14 mouse cellular contexts compared by ENCODE assay signal in the genomic region with DNA sequence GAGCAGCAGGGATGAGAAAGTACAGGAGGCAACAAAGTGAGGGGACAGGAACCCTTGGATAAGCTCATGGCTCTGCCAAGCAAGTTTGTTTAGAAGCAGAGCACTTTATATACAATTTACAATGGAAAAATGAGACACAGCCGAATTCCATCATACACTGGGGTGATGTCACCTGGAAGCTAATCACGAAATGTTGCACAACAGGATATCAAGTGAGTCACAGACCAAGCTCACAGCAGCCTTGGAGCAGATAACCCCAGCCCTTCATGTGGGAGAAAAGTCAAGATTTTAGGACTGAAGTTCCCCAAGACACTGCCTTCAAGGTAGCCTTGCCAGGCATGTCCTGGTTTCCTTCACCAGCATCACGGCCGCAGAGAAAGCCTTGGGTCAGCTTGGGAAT. TPM values are rescaled to one million over a fixed set of nuclear protein-coding genes. Genes with fewer than 3 reads are reported as not detected.
A peak's percentile ranks its signal among the peaks of the same experiment; 100 is the strongest.
DNase-seq lines count a peak whose midpoint lies in the region; ATAC-seq and TF ChIP-seq lines count a peak whose summit lies in the region.
"Had no signal": no experiment of that assay in that cellular context is flagged by ENCODE, and none has a peak within 500 bp of the region (broad histone marks: within the 10 kb centered on the region; RNA-seq: fewer than 3 reads in every experiment).

No protein-coding gene starts in this region.

- TF ChIP-seq POLR2A in MEL (IDR thresholded peaks at IDR 0.05; ENCODE audit: control insufficient read depth in 1 of 2, insufficient read depth in 1 of 2, low read depth in 1 of 2, low read length in 2 of 2, poor library complexity in 1 of 2), result no peak

- ATAC-seq in granulocyte monocyte progenitor cell, adult 5-6 weeks (replicated peaks; ENCODE audit: poor library complexity, severe bottlenecking), result peak; percentile 61
- ATAC-seq: forebrain, postnatal 0 days had no signal

- H3K4me1 ChIP-seq in MEL (ENCODE audit: control insufficient read depth in 1 of 2, insufficient read depth in 2 of 2, low read length in 2 of 2), result peaks cover 16 to 38% of the 10 kb centered on the region in 2 experiments
- H3K4me1 ChIP-seq: neural tube, embryonic 12.5 days had no signal

- no peak overlapping the region for H3K4me3 ChIP-seq in MEL (ENCODE audit: control insufficient read depth in 1 of 2, insufficient read depth in 1 of 2, low read depth in 2 of 2, low read length in 2 of 2)
- H3K4me3 ChIP-seq: liver, embryonic 13.5 days; neural tube, embryonic 12.5 days; stomach, embryonic 15.5 days had no signal

- no peak for TF ChIP-seq CTCF in MEL (IDR thresholded peaks at IDR 0.05 in 2 of 3, conservative IDR thresholded peaks at IDR 0.05 in 1 of 3; ENCODE audit: control insufficient read depth in 1 of 3, insufficient read depth in 1 of 3, low read depth in 2 of 3, low read length in 3 of 3, poor library complexity in 1 of 3, severe bottlenecking in 1 of 3)

- no peaks in the 10 kb centered on the region for H3K9me3 ChIP-seq in MEL (replicated peaks; ENCODE audit: insufficient read depth, low read length)
- H3K9me3 ChIP-seq: liver, embryonic 13.5 days; neural tube, embryonic 12.5 days; stomach, embryonic 15.5 days had no signal

- peaks cover 3% of the 10 kb centered on the region; the same call in 1 of the 2 replicates for H3K79me2 ChIP-seq in MEL (ENCODE audit: control insufficient read depth, insufficient read depth, low read length, poor library complexity)

- TF ChIP-seq RAD21 in MEL (IDR thresholded peaks at IDR 0.05; ENCODE audit: low read depth, low read length), result no peak

- peak; percentile 95 for DNase-seq in heart, adult 11 months
- DNase-seq in heart, postnatal 4 days, result no peak
- peak; percentile 40 for DNase-seq in MEL (ENCODE audit: low read depth, low spot score)
- DNase-seq in lung, postnatal 10 days, result peak; percentile 63
- DNase-seq in ovary, adult 18-20 months (ENCODE audit: low spot score), result no peak
- DNase-seq in right cerebral cortex, postnatal 25 days, result no peak
- no peak for DNase-seq in testis, postnatal 14 days (ENCODE audit: low spot score)
- DNase-seq: cerebellum, postnatal 14 days; forebrain, postnatal 0 days; kidney, postnatal 10 days; liver, embryonic 13.5 days had no signal

- H3K27me3 ChIP-seq in MEL (ENCODE audit: control insufficient read depth in 1 of 2, insufficient read depth in 2 of 2, low read length in 2 of 2), result no peaks in the 10 kb centered on the region
- H3K27me3 ChIP-seq: neural tube, embryonic 12.5 days; stomach, embryonic 15.5 days had no signal

- H3K27ac ChIP-seq in MEL (ENCODE audit: control insufficient read depth, low read depth, low read length), result no peak overlapping the region
- H3K27ac ChIP-seq: liver, embryonic 13.5 days; neural tube, embryonic 12.5 days; stomach, embryonic 15.5 days had no signal

- no peak overlapping the region for H3K9ac ChIP-seq in MEL (ENCODE audit: control insufficient read depth, low read depth, low read length, poor library complexity, severe bottlenecking)
- H3K9ac ChIP-seq: forebrain, postnatal 0 days; liver, embryonic 13.5 days; neural tube, embryonic 12.5 days; stomach, embryonic 15.5 days had no signal

- peaks cover 0 to 19% of the 10 kb centered on the region in 2 experiments; a peak in 3 of 4 replicates for H3K36me3 ChIP-seq in MEL (ENCODE audit: control insufficient read depth in 1 of 2, insufficient read depth in 2 of 2, low read length in 2 of 2)
- H3K36me3 ChIP-seq: liver, embryonic 13.5 days; neural tube, embryonic 12.5 days; stomach, embryonic 15.5 days had no signal

- peak; percentile 47 to 54 for TF ChIP-seq EP300 in MEL (IDR thresholded peaks at IDR 0.05; ENCODE audit: low read depth in 1 of 2, low read length in 2 of 2)

TF ChIP-seq in MEL, 35 proteins besides CTCF, POLR2A, EP300 and RAD21:
- TF ChIP-seq POLR2AphosphoS2 (IDR thresholded peaks at IDR 0.05; ENCODE audit: low read length), result no peak
- TF ChIP-seq ETS1 (IDR thresholded peaks at IDR 0.05; ENCODE audit: low read depth, low read length), result peak; percentile 67; the same call in 1 of the 2 replicates
- TF ChIP-seq TCF12 (IDR thresholded peaks at IDR 0.05; ENCODE audit: low read depth, low read length), result peak; percentile 30; the same call in 1 of the 2 replicates
- no peak for TF ChIP-seq MAZ (IDR thresholded peaks at IDR 0.05; ENCODE audit: low read depth, low read length)
- no peak for TF ChIP-seq TBP (IDR thresholded peaks at IDR 0.05; ENCODE audit: low read depth, low read length)
- TF ChIP-seq ZC3H11A (IDR thresholded peaks at IDR 0.05; ENCODE audit: low read depth, low read length), result no peak
- no peak for TF ChIP-seq MAFK (IDR thresholded peaks at IDR 0.05; ENCODE audit: borderline replicate concordance, low read depth, low read length)
- TF ChIP-seq BHLHE40 (IDR thresholded peaks at IDR 0.05; ENCODE audit: borderline replicate concordance, low read depth, low read length), result no peak
- no peak for TF ChIP-seq MEF2A (IDR thresholded peaks at IDR 0.05; ENCODE audit: extremely low read depth, insufficient replicate concordance, low read depth, low read length, poor library complexity, severe bottlenecking)
- TF ChIP-seq E2F4 (IDR thresholded peaks at IDR 0.05; ENCODE audit: borderline replicate concordance, low read depth, low read length), result no peak
- TF ChIP-seq TAL1 (IDR thresholded peaks at IDR 0.05; ENCODE audit: low read length), result 0 out of 2 replicates have a peak, but pooled peaks have one; percentile 11
- TF ChIP-seq MYC (IDR thresholded peaks at IDR 0.05; ENCODE audit: low read depth, low read length), result no peak
- no peak for TF ChIP-seq RCOR1 (IDR thresholded peaks at IDR 0.05; ENCODE audit: low read depth, low read length)
- TF ChIP-seq MAX (IDR thresholded peaks at IDR 0.05; ENCODE audit: low read length), result no peak
- 0 out of 2 replicates have a peak, but pooled peaks have one; percentile 32 for TF ChIP-seq GATA1 (IDR thresholded peaks at IDR 0.05; ENCODE audit: low read depth, low read length)
- 0 out of 2 replicates have a peak, but pooled peaks have one; percentile 51 for TF ChIP-seq JUND (IDR thresholded peaks at IDR 0.05; ENCODE audit: low read depth, low read length)

RNA-seq across cellular contexts. Expression of a gene that starts 22.7 kb away (rescaled TPM):
- 10 to 100 TPM; 85.5 to 97.3 TPM for total RNA-seq in heart, postnatal 4 days (2021)
- 20.4 and 20.9 TPM in 2 replicates for total RNA-seq in MEL (2012; rRNA removed)
- 10 to 100 TPM in 1 of 2 experiments, not detected in 1; 39.7 TPM for polyA plus RNA-seq in MEL (2012; ENCODE audit: insufficient read depth in 1 of 2, insufficient read length in 2 of 2, low read depth in 1 of 2, low replicate concordance in 2 of 2, missing spikeins in 1 of 2)
- total RNA-seq in granulocyte monocyte progenitor cell, adult 5-6 weeks (2014; fragmentation: Nextera tagmentation), result 19.8 and 22.8 TPM in 2 replicates
- 14.3 and 18.7 TPM in 2 replicates for total RNA-seq in granulocyte monocyte progenitor cell, adult 5-6 weeks (2017)

Comparison
In these comparisons a context has a peak if more than half of its experiments do, and no peak if none do; other contexts are left out.
1. DNase-seq: peak in heart, adult 11 months (single experiment), MEL (single experiment) and lung, postnatal 10 days (single experiment); none in heart, postnatal 4 days (single experiment), ovary, adult 18-20 months (single experiment), right cerebral cortex, postnatal 25 days (single experiment) and testis, postnatal 14 days (single experiment).